Mouse (Mus musculus): ENCODE results near the gene Glis3. TPM values are rescaled to one million over a fixed set of nuclear protein-coding genes. Genes with fewer than 3 reads are reported as not detected.

Glis3 gene
- polyA plus RNA-seq, 2 experiments, result 2.9 to 3.1 TPM

- H3K9ac ChIP-seq (ENCODE audit: low read depth, low read length, severe bottlenecking), result no peak overlapping the region
- H3K27me3 ChIP-seq (ENCODE audit: control insufficient read depth, insufficient read depth, low read length), result no peaks in the 10 kb centered on the region
- H3K4me2 ChIP-seq (replicated peaks; ENCODE audit: low read depth, low read length, severe bottlenecking), result no peak overlapping the region
- H3K36me3 ChIP-seq (ENCODE audit: control insufficient read depth, insufficient read depth, low read length), result no peaks in the 10 kb centered on the region
- no peak overlapping the region for H3K27ac ChIP-seq (replicated peaks; ENCODE audit: low read depth, low read length)
- no peaks in the 10 kb centered on the region for H3K9me3 ChIP-seq (ENCODE audit: control insufficient read depth, low read length)
- ATAC-seq (ENCODE audit: low FRiP score, low read depth) (no peak), DNase-seq (ENCODE audit: low spot score) (no peak)
- H3K4me3 ChIP-seq (replicated peaks; ENCODE audit: low read length), result no peak overlapping the region
- no peak for TF ChIP-seq POLR2A (IDR thresholded peaks at IDR 0.05; ENCODE audit: borderline replicate concordance, extremely low read depth, insufficient read depth, insufficient read length)
- H3K4me1 ChIP-seq (ENCODE audit: control insufficient read depth, insufficient read depth, low read length), result no peaks in the 10 kb centered on the region
- 81% methylated on average over 7 of the region's 7 CpGs for WGBS
Observed at GRCm38 (mm10) chr19:28393766-28394165, 286.1 kb downstream of the Glis3 start.

GRCm38 (mm10) chr19:28392838-28393237 is 287.0 kb downstream of the Glis3 start:
- H3K36me3 ChIP-seq (ENCODE audit: control insufficient read depth, insufficient read depth, low read length), result no peaks in the 10 kb centered on the region
- ATAC-seq (ENCODE audit: low FRiP score, low read depth), result no peak
- no peak overlapping the region for H3K4me3 ChIP-seq (replicated peaks; ENCODE audit: low read length)
- H3K27ac ChIP-seq (replicated peaks; ENCODE audit: low read depth, low read length), result no peak overlapping the region
- no peak overlapping the region for H3K9ac ChIP-seq (ENCODE audit: low read depth, low read length, severe bottlenecking)
- no peaks in the 10 kb centered on the region for H3K27me3 ChIP-seq (ENCODE audit: control insufficient read depth, insufficient read depth, low read length)
- TF ChIP-seq POLR2A (IDR thresholded peaks at IDR 0.05; ENCODE audit: borderline replicate concordance, extremely low read depth, insufficient read depth, insufficient read length), result no peak
- H3K4me1 ChIP-seq (ENCODE audit: control insufficient read depth, insufficient read depth, low read length), result no peaks in the 10 kb centered on the region
- WGBS, result 79% methylated on average over 3 of the region's 3 CpGs
- no peaks in the 10 kb centered on the region for H3K9me3 ChIP-seq (ENCODE audit: control insufficient read depth, low read length)
- H3K4me2 ChIP-seq (replicated peaks; ENCODE audit: low read depth, low read length, severe bottlenecking), result no peak overlapping the region
- DNase-seq (ENCODE audit: low spot score), result no peak

DNA sequence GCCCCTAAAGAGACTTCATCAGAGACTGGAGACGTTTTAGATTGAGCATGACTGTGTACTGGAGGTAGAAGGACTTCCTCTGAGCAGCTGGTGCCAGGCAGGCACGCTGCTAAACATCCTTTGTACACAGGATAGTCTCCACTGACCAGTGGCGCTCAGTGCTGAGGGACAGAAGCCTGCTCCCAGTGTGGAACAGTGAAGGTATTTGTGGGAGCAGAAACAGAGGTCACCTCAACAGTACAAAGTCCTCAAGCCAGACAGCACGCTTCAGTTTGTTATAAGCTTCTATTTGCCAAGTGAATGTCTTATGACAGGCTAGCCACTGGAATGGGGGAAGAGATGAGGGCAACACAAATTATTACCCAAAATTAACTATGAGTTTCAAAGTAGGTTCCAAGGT is 289.0 kb downstream of the Glis3 start:
- Histone ChIP-seq H3K9me3 (ENCODE audit: control insufficient read depth, low read length) (no peaks in the 10 kb centered on the region), H3K4me2 (replicated peaks; ENCODE audit: low read depth, low read length, severe bottlenecking) (no peak overlapping the region), H3K4me3 (replicated peaks; ENCODE audit: low read length) (no peak overlapping the region), H3K36me3 (ENCODE audit: control insufficient read depth, insufficient read depth, low read length) (no peaks in the 10 kb centered on the region), H3K27ac (replicated peaks; ENCODE audit: low read depth, low read length) (no peak overlapping the region), H3K27me3 (ENCODE audit: control insufficient read depth, insufficient read depth, low read length) (no peaks in the 10 kb centered on the region), H3K4me1 (ENCODE audit: control insufficient read depth, insufficient read depth, low read length) (no peaks in the 10 kb centered on the region), H3K9ac (ENCODE audit: low read depth, low read length, severe bottlenecking) (no peak overlapping the region)
- DNase-seq (ENCODE audit: low spot score) (no peak), ATAC-seq (ENCODE audit: low FRiP score, low read depth) (no peak)
- 68% methylated on average over 4 of the region's 4 CpGs for WGBS
- no peak for TF ChIP-seq POLR2A (IDR thresholded peaks at IDR 0.05; ENCODE audit: borderline replicate concordance, extremely low read depth, insufficient read depth, insufficient read length)

- ATAC-seq (ENCODE audit: low FRiP score, low read depth), result no peak
Observed at GRCm38 (mm10) chr19:28389146-28389545, 290.7 kb downstream of the Glis3 start.

DNA sequence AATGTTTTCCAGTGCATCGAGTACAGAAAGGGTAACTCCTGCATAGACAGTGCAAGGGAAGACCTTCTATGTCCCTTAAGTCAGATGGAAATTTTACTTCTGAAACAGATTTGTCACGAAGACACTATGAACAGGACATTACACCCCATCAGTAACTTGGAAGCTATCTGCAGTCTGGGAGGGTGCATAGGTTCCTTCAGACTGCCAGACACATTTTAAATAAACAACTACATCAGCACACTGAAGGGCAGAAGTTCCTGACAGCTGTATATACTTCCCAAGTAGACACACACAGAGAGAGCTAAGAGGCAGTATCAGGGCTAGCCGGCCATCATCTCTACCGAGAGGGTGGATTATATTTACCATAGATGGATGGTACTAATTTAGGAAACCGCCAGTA is 296.5 kb downstream of the Glis3 start:
- Histone ChIP-seq H3K9me3 (ENCODE audit: control insufficient read depth, low read length) (no peaks in the 10 kb centered on the region), H3K27ac (replicated peaks; ENCODE audit: low read depth, low read length) (no peak overlapping the region), H3K9ac (ENCODE audit: low read depth, low read length, severe bottlenecking) (no peak overlapping the region), H3K27me3 (ENCODE audit: control insufficient read depth, insufficient read depth, low read length) (no peaks in the 10 kb centered on the region), H3K4me1 (ENCODE audit: control insufficient read depth, insufficient read depth, low read length) (peaks cover 20% of the 10 kb centered on the region), H3K36me3 (ENCODE audit: control insufficient read depth, insufficient read depth, low read length) (no peaks in the 10 kb centered on the region), H3K4me2 (replicated peaks; ENCODE audit: low read depth, low read length, severe bottlenecking) (no peak overlapping the region), H3K4me3 (replicated peaks; ENCODE audit: low read length) (no peak overlapping the region)
- TF ChIP-seq POLR2A (IDR thresholded peaks at IDR 0.05; ENCODE audit: borderline replicate concordance, extremely low read depth, insufficient read depth, insufficient read length), result no peak
- ATAC-seq (ENCODE audit: low FRiP score, low read depth) (no peak), DNase-seq (ENCODE audit: low spot score) (no peak)
- whole genome bisulfite sequencing, result 83% methylated on average over 5 of the region's 5 CpGs

More at GRCm38 (mm10) chr19:28389146-28389545, 290.7 kb downstream of the Glis3 start:
- 69% methylated on average over 5 of the region's 5 CpGs for WGBS
- Histone ChIP-seq H3K9ac (ENCODE audit: low read depth, low read length, severe bottlenecking) (no peak overlapping the region), H3K9me3 (ENCODE audit: control insufficient read depth, low read length) (no peaks in the 10 kb centered on the region), H3K36me3 (ENCODE audit: control insufficient read depth, insufficient read depth, low read length) (no peaks in the 10 kb centered on the region), H3K27ac (replicated peaks; ENCODE audit: low read depth, low read length) (no peak overlapping the region), H3K4me1 (ENCODE audit: control insufficient read depth, insufficient read depth, low read length) (0 out of 2 replicates have a peak, but pooled peaks cover 4% of the 10 kb centered on the region), H3K27me3 (ENCODE audit: control insufficient read depth, insufficient read depth, low read length) (no peaks in the 10 kb centered on the region), H3K4me2 (replicated peaks; ENCODE audit: low read depth, low read length, severe bottlenecking) (no peak overlapping the region), H3K4me3 (replicated peaks; ENCODE audit: low read length) (no peak overlapping the region)
- no peak for TF ChIP-seq POLR2A (IDR thresholded peaks at IDR 0.05; ENCODE audit: borderline replicate concordance, extremely low read depth, insufficient read depth, insufficient read length)
- no peak for DNase-seq (ENCODE audit: low spot score)
